Mouse (Mus musculus) megakaryocyte, embryonic 14.5 days (primary cell): ENCODE results near the gene Gm21293.
"Not testable (repeated sequence)": the region's sequence is repeated elsewhere in the genome, so short reads cannot be mapped to it uniquely, and the experiment has no call there.

Experiments
- FLI1 ChIP-seq: IDR thresholded peaks from 2 replicates; pipeline ENCODE4 v1.6.1; 2012; ENCODE audit warnings: low read length, inconsistent platforms, mixed read lengths
- GATA1 ChIP-seq: IDR thresholded peaks from 3 replicates; pipeline ENCODE4 v1.6.1; 2012; ENCODE audit warnings: mixed read lengths, low read length, inconsistent platforms, borderline replicate concordance

- TF ChIP-seq GATA1, FLI1: not testable (repeated sequence)
These were observed at the start of gene Gm21293 for GRCm38 (mm10) chr10:104142687-104143086.
